Mouse (Mus musculus) small intestine, adult 2 months (tissue): ENCODE results near the gene Uhmk1.

Experiments
- CTCF ChIP-seq: fragments of 200-500 bp; IDR thresholded peaks from 2 replicates; pipeline ENCODE4 v1.5.1; 2012; ENCODE audit warnings: low read depth, mild to moderate bottlenecking, control low read depth, inconsistent platforms, low read length, moderate library complexity, mixed read lengths; ENCODE audit not compliant: insufficient replicate concordance, insufficient read length; ENCODE audit errors: extremely low read depth
- POLR2A ChIP-seq: fragments of 200-500 bp; IDR thresholded peaks from 2 replicates; pipeline ENCODE4 v1.6.1; 2012; ENCODE audit warnings: low read depth, mild to moderate bottlenecking, control low read depth, inconsistent platforms, low read length, moderate library complexity

GRCm38 (mm10) chr1:170206395-170206794 is 8.8 kb downstream of the Uhmk1 start:
- TF ChIP-seq CTCF: no peak
- no peak for TF ChIP-seq POLR2A
